Mouse (Mus musculus) embryonic facial prominence, embryonic 12.5 days (tissue): ENCODE data around the gene Ccdc151. TPM values are rescaled to one million over a fixed set of nuclear protein-coding genes. Genes with fewer than 3 reads are reported as not detected.

Experiments used
- ATAC-seq: fragments of 200-750 bp; cut with Nextera tagmentation; 2 replicates; pipeline ENCODE4 v1.8.0; 2017; ENCODE audit not compliant: insufficient number of reproducible peaks, insufficient read depth, low FRiP score, low TSS enrichment
- H3K27ac ChIP-seq: fragments of 300-500 bp; sonication (generic); 2 replicates; pipeline ENCODE4 v1.5.1; 2016; ENCODE audit warnings: mild to moderate bottlenecking
- H3K27me3 ChIP-seq: fragments of 300-500 bp; sonication (generic); 2 replicates; pipeline ENCODE4 v1.6.1; 2016; ENCODE audit warnings: mild to moderate bottlenecking, moderate library complexity
- H3K36me3 ChIP-seq: fragments of 300-500 bp; sonication (generic); 2 replicates; pipeline ENCODE4 v1.6.1; 2016; ENCODE audit warnings: mild to moderate bottlenecking
- H3K4me1 ChIP-seq: fragments of 300-500 bp; sonication (generic); 2 replicates; pipeline ENCODE4 v1.6.1; 2016
- H3K4me2 ChIP-seq: fragments of 300-500 bp; sonication (generic); replicated peaks from 2 replicates; pipeline ENCODE4 v1.6.1; 2016; ENCODE audit warnings: mild to moderate bottlenecking, moderate library complexity
- H3K4me3 ChIP-seq: fragments of 300-500 bp; sonication (generic); 2 replicates; pipeline ENCODE4 v1.5.1; 2016; ENCODE audit warnings: mild to moderate bottlenecking
- H3K9ac ChIP-seq: fragments of 300-500 bp; sonication (generic); 2 replicates; pipeline ENCODE4 v1.6.1; 2016; ENCODE audit warnings: mild to moderate bottlenecking, moderate library complexity
- H3K9me3 ChIP-seq: fragments of 300-500 bp; sonication (generic); 2 replicates; pipeline ENCODE4 v1.6.1; 2016; ENCODE audit warnings: mild to moderate bottlenecking, moderate library complexity
- WGBS: fragments of 180-500 bp; shearing (Covaris S2); methylation state at CpG from one replicate; pipeline ENCODE4 v1.1.7; 2016; 5-methylcytosine and 5-hydroxymethylcytosine counted together
- polyA plus RNA-seq: library from polyadenylated mRNA; unstranded; fragments of >200 nt; fragmentation: Nextera tagmentation; extraction: Ambion mirVana; gene quantifications from 2 replicates; pipeline ENCODE4 v1.2.1, GENCODE M21; 2016

Ccdc151 gene
- polyA plus RNA-seq, 1 experiment from 2014 or later = 2.0 TPM

- 11% methylated on average over 3 of the region's 3 CpGs for WGBS
- ATAC-seq = no peak
These were observed 48.8 kb downstream of the Ccdc151 start for GRCm38 (mm10) chr9:21953600-21953999.

GRCm38 (mm10) chr9:21951977-21952376 is 50.5 kb downstream of the Ccdc151 start:
- Histone ChIP-seq H3K4me3 (no peak overlapping the region), H3K36me3 (no peaks in the 10 kb centered on the region), H3K27me3 (peaks cover 20% of the 10 kb centered on the region), H3K9me3 (no peaks in the 10 kb centered on the region), H3K4me2 (no peak overlapping the region), H3K27ac (no peak overlapping the region), H3K4me1 (peaks cover 14% of the 10 kb centered on the region), H3K9ac (no peak overlapping the region)
- 67% methylated on average over 3 of the region's 3 CpGs for WGBS
- no peak for ATAC-seq

More at GRCm38 (mm10) chr9:21953600-21953999, 48.8 kb downstream of the Ccdc151 start:
- no peak overlapping the region for H3K4me3 ChIP-seq
- peaks cover 5% of the 10 kb centered on the region for H3K4me1 ChIP-seq
- no peaks in the 10 kb centered on the region for H3K36me3 ChIP-seq
- H3K4me2 ChIP-seq = no peak overlapping the region
- no peak overlapping the region for H3K9ac ChIP-seq
- H3K9me3 ChIP-seq = no peaks in the 10 kb centered on the region
- H3K27ac ChIP-seq = no peak overlapping the region
- peaks cover 5% of the 10 kb centered on the region for H3K27me3 ChIP-seq

- no peak overlapping the region for H3K27ac ChIP-seq
- H3K27me3 ChIP-seq = peaks cover 26% of the 10 kb centered on the region
- no peaks in the 10 kb centered on the region for H3K9me3 ChIP-seq
- H3K36me3 ChIP-seq = no peaks in the 10 kb centered on the region
- WGBS = 17% methylated on average over 11 of the region's 11 CpGs
- ATAC-seq = no peak
- no peak overlapping the region for H3K9ac ChIP-seq
- H3K4me1 ChIP-seq = peaks cover 8% of the 10 kb centered on the region
- H3K4me3 ChIP-seq = no peak overlapping the region
- no peak overlapping the region for H3K4me2 ChIP-seq
These were observed 52.1 kb downstream of the Ccdc151 start for GRCm38 (mm10) chr9:21950322-21950721.

GRCm38 (mm10) chr9:21948790-21949189 is 53.6 kb downstream of the Ccdc151 start:
- no peak overlapping the region for H3K9ac ChIP-seq
- WGBS = 71% methylated on average over 6 of the region's 6 CpGs
- peaks cover 8% of the 10 kb centered on the region for H3K4me1 ChIP-seq
- no peak overlapping the region for H3K4me3 ChIP-seq
- no peaks in the 10 kb centered on the region for H3K9me3 ChIP-seq
- H3K36me3 ChIP-seq = no peaks in the 10 kb centered on the region
- no peak for ATAC-seq
- peaks cover 26% of the 10 kb centered on the region for H3K27me3 ChIP-seq
- no peak overlapping the region for H3K4me2 ChIP-seq
- no peak overlapping the region for H3K27ac ChIP-seq

GRCm38 (mm10) chr9:21948146-21948545 is 54.3 kb downstream of the Ccdc151 start:
- Histone ChIP-seq H3K36me3 (no peaks in the 10 kb centered on the region), H3K4me1 (peaks cover 8% of the 10 kb centered on the region), H3K4me2 (no peak overlapping the region), H3K9me3 (no peaks in the 10 kb centered on the region), H3K9ac (no peak overlapping the region), H3K4me3 (no peak overlapping the region), H3K27me3 (peaks cover 29% of the 10 kb centered on the region), H3K27ac (no peak overlapping the region)
- 58% methylated on average over 8 of the region's 8 CpGs for WGBS
- ATAC-seq = no peak

- H3K27me3 ChIP-seq = peaks cover 31% of the 10 kb centered on the region
- H3K4me2 ChIP-seq = 0 out of 2 replicates have a peak overlapping the region, but pooled peaks have one; percentile 9
- H3K9me3 ChIP-seq = no peaks in the 10 kb centered on the region
- no peak overlapping the region for H3K4me3 ChIP-seq
- no peak overlapping the region for H3K27ac ChIP-seq
- ATAC-seq = no peak
- H3K4me1 ChIP-seq = peaks cover 8% of the 10 kb centered on the region
- H3K9ac ChIP-seq = no peak overlapping the region
- no peaks in the 10 kb centered on the region for H3K36me3 ChIP-seq
- WGBS = 7% methylated on average over 26 of the region's 28 CpGs
These were observed 54.8 kb downstream of the Ccdc151 start for GRCm38 (mm10) chr9:21947540-21948130.

GRCm38 (mm10) chr9:21944267-21944666 is 58.2 kb downstream of the Ccdc151 start:
- peaks cover 8% of the 10 kb centered on the region for H3K4me1 ChIP-seq
- no peak for ATAC-seq
- H3K27me3 ChIP-seq = peaks cover 31% of the 10 kb centered on the region
- 26% methylated on average over 23 of the region's 23 CpGs for WGBS
- H3K9me3 ChIP-seq = no peaks in the 10 kb centered on the region
- no peak overlapping the region for H3K4me2 ChIP-seq
- H3K9ac ChIP-seq = no peak overlapping the region
- H3K36me3 ChIP-seq = 0 out of 2 replicates have a peak, but pooled peaks cover 3% of the 10 kb centered on the region
- no peak overlapping the region for H3K4me3 ChIP-seq
- H3K27ac ChIP-seq = no peak overlapping the region

GRCm38 (mm10) chr9:21943638-21944037 is 58.8 kb downstream of the Ccdc151 start:
- 53% methylated on average over 12 of the region's 12 CpGs for WGBS
- Histone ChIP-seq H3K9ac (no peak overlapping the region), H3K27me3 (peaks cover 27% of the 10 kb centered on the region), H3K36me3 (0 out of 2 replicates have a peak, but pooled peaks cover 3% of the 10 kb centered on the region), H3K4me2 (no peak overlapping the region), H3K4me3 (no peak overlapping the region), H3K9me3 (no peaks in the 10 kb centered on the region), H3K4me1 (peaks cover 8% of the 10 kb centered on the region), H3K27ac (no peak overlapping the region)
- ATAC-seq = no peak

- Histone ChIP-seq H3K27me3 (peaks cover 21% of the 10 kb centered on the region), H3K9me3 (no peaks in the 10 kb centered on the region), H3K36me3 (0 out of 2 replicates have a peak, but pooled peaks cover 3% of the 10 kb centered on the region), H3K4me3 (no peak overlapping the region), H3K27ac (no peak overlapping the region), H3K9ac (no peak overlapping the region), H3K4me1 (peaks cover 8% of the 10 kb centered on the region), H3K4me2 (no peak overlapping the region)
- no peak for ATAC-seq
- 76% methylated on average over 12 of the region's 12 CpGs for WGBS
These were observed 59.4 kb downstream of the Ccdc151 start for GRCm38 (mm10) chr9:21943046-21943445.

Other genes with a start within 250 kb of the Ccdc151 start
- gene Spc24, start 242.3 kb downstream of the Ccdc151 start, polyA plus RNA-seq = 117 and 126 TPM in 2 replicates
- 20.4 and 21.6 TPM in 2 replicates for gene Kank2, start 203.9 kb downstream of the Ccdc151 start, polyA plus RNA-seq
- 0.96 and 1.7 TPM in 2 replicates for gene Angptl8, start 167.1 kb downstream of the Ccdc151 start, polyA plus RNA-seq
- 30.8 and 33.3 TPM in 2 replicates for gene Dock6, start 150.0 kb downstream of the Ccdc151 start, polyA plus RNA-seq
- 10.2 and 11.1 TPM in 2 replicates for gene Rab3d, start 84.4 kb downstream of the Ccdc151 start, polyA plus RNA-seq
- 5.3 and 5.6 TPM in 2 replicates for gene Ccdc159, start 75.2 kb downstream of the Ccdc151 start, polyA plus RNA-seq
- gene Tmem205, start 75.1 kb downstream of the Ccdc151 start, polyA plus RNA-seq = 40.5 and 42.4 TPM in 2 replicates
- 15.9 and 16.2 TPM in 2 replicates for gene Plppr2, start 65.6 kb downstream of the Ccdc151 start, polyA plus RNA-seq
- 5.6 and 7.0 TPM in 2 replicates for gene Swsap1, start 46.9 kb downstream of the Ccdc151 start, polyA plus RNA-seq
- gene Epor, start 39.1 kb downstream of the Ccdc151 start, polyA plus RNA-seq = 6.6 and 7.8 TPM in 2 replicates
- gene Rgl3, start 13.2 kb downstream of the Ccdc151 start, polyA plus RNA-seq = 1.3 and 1.4 TPM in 2 replicates
- gene Prkcsh, start 172 bp upstream of the Ccdc151 start, polyA plus RNA-seq = 113 and 115 TPM in 2 replicates
- 6.4 and 8.2 TPM in 2 replicates for gene Elavl3, start 49.4 kb upstream of the Ccdc151 start, polyA plus RNA-seq
- not detected in 2 replicates for gene Gm49318, start 68.6 kb upstream of the Ccdc151 start, polyA plus RNA-seq
- 15.0 and 15.8 TPM in 2 replicates for gene Zfp653, start 68.7 kb upstream of the Ccdc151 start, polyA plus RNA-seq
- gene Ecsit, start 82.8 kb upstream of the Ccdc151 start, polyA plus RNA-seq = 36.7 and 38.0 TPM in 2 replicates
- 2.1 and 3.3 TPM in 2 replicates for gene Cnn1, start 96.6 kb upstream of the Ccdc151 start, polyA plus RNA-seq
- gene Elof1, start 114.5 kb upstream of the Ccdc151 start, polyA plus RNA-seq = 185 and 200 TPM in 2 replicates
- gene Acp5, start 133.1 kb upstream of the Ccdc151 start, polyA plus RNA-seq = 8.2 and 8.5 TPM in 2 replicates
- 63.5 and 66.1 TPM in 2 replicates for gene Pigyl, start 154.2 kb upstream of the Ccdc151 start, polyA plus RNA-seq
- gene Zfp872, start 185.5 kb upstream of the Ccdc151 start, polyA plus RNA-seq = 0.17 and 0.20 TPM in 2 replicates
- gene Zfp809, start 223.1 kb upstream of the Ccdc151 start, polyA plus RNA-seq = 12.4 and 12.5 TPM in 2 replicates